Mouse (Mus musculus): ENCODE data around the gene Prpf3.

GRCm38 (mm10) chr3:95903753-95904502 is 48.2 kb upstream of the Prpf3 start:
- TF ChIP-seq POLR2A (IDR thresholded peaks at IDR 0.05; ENCODE audit: insufficient read length, low read depth), result no peak
- TF ChIP-seq POLR2AphosphoS2 (IDR thresholded peaks at IDR 0.05; ENCODE audit: insufficient read length, low read depth), result no peak
- no peak for TF ChIP-seq MYOG (IDR thresholded peaks at IDR 0.05; ENCODE audit: control insufficient read depth in 1 of 3, insufficient read depth in 1 of 3, insufficient read length in 2 of 3, low read depth in 2 of 3)
- TF ChIP-seq TCF12 (IDR thresholded peaks at IDR 0.05; ENCODE audit: insufficient read depth, poor library complexity, severe bottlenecking), result no peak
- TF ChIP-seq CEBPB (IDR thresholded peaks at IDR 0.05; ENCODE audit: insufficient read depth, poor library complexity, severe bottlenecking), result no peak
- no peak for TF ChIP-seq USF1 (IDR thresholded peaks at IDR 0.05; ENCODE audit: low read depth)

Measured in myocyte (in vitro differentiated cells).